Mouse (Mus musculus) heart, embryonic 13.5 days (tissue): ENCODE data around the gene Lrrfip2. TPM values are rescaled to one million over a fixed set of nuclear protein-coding genes. Genes with fewer than 3 reads are reported as not detected.
A peak's percentile ranks its signal among the peaks of the same experiment; 100 is the strongest.

Source experiments
- ATAC-seq: fragments of 200-750 bp; cut with Nextera tagmentation; 2 replicates; pipeline ENCODE4 v1.8.0; 2017; ENCODE audit warnings: moderate TSS enrichment; ENCODE audit not compliant: insufficient number of reproducible peaks, low FRiP score, low TSS enrichment; ENCODE audit errors: extremely low read depth
- H3K27ac ChIP-seq: fragments of 300-500 bp; sonication (generic); replicated peaks from 2 replicates; pipeline ENCODE4 v1.5.1; 2015; ENCODE audit warnings: moderate library complexity, mild to moderate bottlenecking, inconsistent platforms
- H3K27me3 ChIP-seq: fragments of 300-500 bp; sonication (generic); replicated peaks from 2 replicates; pipeline ENCODE4 v1.6.1; 2015; ENCODE audit warnings: mild to moderate bottlenecking, inconsistent platforms
- H3K36me3 ChIP-seq: fragments of 300-500 bp; sonication (generic); 2 replicates; pipeline ENCODE4 v1.6.1; 2015; ENCODE audit warnings: mild to moderate bottlenecking, inconsistent platforms
- H3K4me1 ChIP-seq: fragments of 300-500 bp; sonication (generic); 2 replicates; pipeline ENCODE4 v1.6.1; 2015; ENCODE audit warnings: inconsistent platforms
- H3K4me2 ChIP-seq: fragments of 300-500 bp; sonication (generic); 2 replicates; pipeline ENCODE4 v1.6.1; 2015; ENCODE audit warnings: inconsistent platforms, mild to moderate bottlenecking, moderate library complexity
- H3K4me3 ChIP-seq: fragments of 300-500 bp; sonication (generic); 2 replicates; pipeline ENCODE4 v1.5.1; 2015; ENCODE audit warnings: moderate library complexity, mild to moderate bottlenecking, inconsistent platforms
- H3K9ac ChIP-seq: fragments of 300-500 bp; sonication (generic); 2 replicates; pipeline ENCODE4 v1.6.1; 2015; ENCODE audit warnings: inconsistent platforms, mild to moderate bottlenecking, moderate library complexity
- H3K9me3 ChIP-seq: fragments of 300-500 bp; sonication (generic); 2 replicates; pipeline ENCODE4 v1.6.1; 2016; ENCODE audit warnings: inconsistent platforms
- WGBS: fragments of 180-500 bp; shearing (Covaris S2); methylation state at CpG from one replicate; pipeline ENCODE4 v1.1.7; 2015; ENCODE audit warnings: mixed read lengths; 5-methylcytosine and 5-hydroxymethylcytosine counted together
- polyA plus RNA-seq: library from polyadenylated mRNA; unstranded; fragments of >200 nt; fragmentation: Nextera tagmentation; extraction: Ambion mirVana; gene quantifications from 2 replicates; pipeline ENCODE4 v1.2.1, GENCODE M21; 2015

The Lrrfip2 gene
- polyA plus RNA-seq, 1 experiment from 2014 or later: 53.0 TPM

DNA sequence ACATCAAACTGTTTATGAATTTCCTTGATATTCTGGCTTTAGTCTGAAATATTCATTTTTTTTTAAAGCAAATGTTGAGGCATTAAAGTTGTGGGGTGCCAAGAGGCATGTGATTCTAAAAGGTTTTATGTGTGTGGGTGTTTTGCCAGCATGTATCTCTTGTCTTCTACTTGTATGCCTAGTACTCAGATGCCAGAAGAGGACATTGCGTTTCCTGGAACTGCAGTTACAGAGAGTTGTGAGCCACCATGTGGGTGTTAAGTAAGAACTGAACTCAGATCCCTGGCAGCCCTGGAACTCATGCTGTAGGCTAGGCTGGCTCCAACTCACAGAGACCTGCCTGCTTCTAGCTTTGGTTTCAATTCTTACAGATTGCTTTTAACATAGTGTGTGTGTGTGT is 42.2 kb downstream of the Lrrfip2 start:
- Histone ChIP-seq H3K4me3 (no peak overlapping the region), H3K4me2 (no peak overlapping the region), H3K9ac (no peak overlapping the region), H3K4me1 (peaks cover 19% of the 10 kb centered on the region), H3K27ac (no peak overlapping the region), H3K36me3 (peaks cover 28% of the 10 kb centered on the region), H3K27me3 (no peaks in the 10 kb centered on the region), H3K9me3 (no peaks in the 10 kb centered on the region)
- no peak for ATAC-seq
- 84% methylated on average over 1 of the region's 1 CpGs for WGBS

- Histone ChIP-seq H3K27ac (no peak overlapping the region), H3K36me3 (peaks cover 28% of the 10 kb centered on the region), H3K4me2 (no peak overlapping the region), H3K9me3 (no peaks in the 10 kb centered on the region), H3K27me3 (no peaks in the 10 kb centered on the region), H3K4me1 (peaks cover 13% of the 10 kb centered on the region), H3K4me3 (no peak overlapping the region), H3K9ac (no peak overlapping the region)
- ATAC-seq: no peak
- WGBS: 83% methylated on average over 14 of the region's 14 CpGs
Measured at GRCm38 (mm10) chr9:111161213-111161612, 43.8 kb downstream of the Lrrfip2 start.

GRCm38 (mm10) chr9:111166612-111167011 is 49.2 kb downstream of the Lrrfip2 start:
- Histone ChIP-seq H3K9me3 (no peaks in the 10 kb centered on the region), H3K36me3 (peaks cover 19% of the 10 kb centered on the region), H3K4me3 (no peak overlapping the region), H3K4me2 (no peak overlapping the region), H3K9ac (no peak overlapping the region), H3K27me3 (no peaks in the 10 kb centered on the region), H3K27ac (peak overlapping the region; percentile 41), H3K4me1 (peaks cover 14% of the 10 kb centered on the region)
- no peak for ATAC-seq
- WGBS: 38% methylated on average over 4 of the region's 4 CpGs

DNA sequence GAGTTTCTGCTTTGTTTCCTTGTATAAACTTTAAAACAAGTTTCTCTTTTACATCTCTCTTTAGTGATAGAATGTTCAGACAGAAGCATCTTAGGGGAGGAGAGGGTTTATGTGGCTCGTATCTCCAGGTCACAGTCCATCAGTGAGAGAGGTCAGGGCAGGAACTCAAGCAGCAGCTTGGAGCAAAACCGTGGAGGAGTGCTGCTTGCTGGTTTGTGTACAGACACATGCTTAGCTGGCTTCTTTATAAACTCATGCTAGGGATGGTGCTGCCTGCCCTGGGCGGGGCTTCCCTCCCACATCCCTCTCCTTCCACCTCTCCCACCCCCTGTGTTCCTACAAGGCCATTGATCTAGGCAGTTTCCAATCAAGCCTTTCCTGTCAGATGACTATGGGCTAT is 53.0 kb downstream of the Lrrfip2 start:
- Histone ChIP-seq H3K27ac (no peak overlapping the region), H3K4me2 (no peak overlapping the region), H3K4me3 (no peak overlapping the region), H3K36me3 (peaks cover 8% of the 10 kb centered on the region), H3K9ac (no peak overlapping the region), H3K27me3 (no peaks in the 10 kb centered on the region), H3K4me1 (peaks cover 22% of the 10 kb centered on the region), H3K9me3 (no peaks in the 10 kb centered on the region)
- ATAC-seq: no peak
- 39% methylated on average over 3 of the region's 3 CpGs for WGBS

GRCm38 (mm10) chr9:111174071-111174470 is 56.7 kb downstream of the Lrrfip2 start:
- WGBS: 62% methylated on average over 5 of the region's 5 CpGs
- H3K4me2 ChIP-seq: no peak overlapping the region
- ATAC-seq: no peak
- no peak overlapping the region for H3K27ac ChIP-seq
- H3K36me3 ChIP-seq: peaks cover 16% of the 10 kb centered on the region
- H3K4me1 ChIP-seq: peaks cover 13% of the 10 kb centered on the region
- H3K27me3 ChIP-seq: no peaks in the 10 kb centered on the region
- no peak overlapping the region for H3K4me3 ChIP-seq
- H3K9me3 ChIP-seq: no peaks in the 10 kb centered on the region
- no peak overlapping the region for H3K9ac ChIP-seq

GRCm38 (mm10) chr9:111178971-111179370 is 61.6 kb downstream of the Lrrfip2 start:
- Histone ChIP-seq H3K9ac (no peak overlapping the region), H3K4me1 (peaks cover 20% of the 10 kb centered on the region), H3K4me3 (no peak overlapping the region), H3K27me3 (no peaks in the 10 kb centered on the region), H3K36me3 (peaks cover 28% of the 10 kb centered on the region), H3K4me2 (no peak overlapping the region), H3K27ac (no peak overlapping the region), H3K9me3 (no peaks in the 10 kb centered on the region)
- ATAC-seq: no peak
- WGBS: 80% methylated on average over 5 of the region's 5 CpGs

DNA sequence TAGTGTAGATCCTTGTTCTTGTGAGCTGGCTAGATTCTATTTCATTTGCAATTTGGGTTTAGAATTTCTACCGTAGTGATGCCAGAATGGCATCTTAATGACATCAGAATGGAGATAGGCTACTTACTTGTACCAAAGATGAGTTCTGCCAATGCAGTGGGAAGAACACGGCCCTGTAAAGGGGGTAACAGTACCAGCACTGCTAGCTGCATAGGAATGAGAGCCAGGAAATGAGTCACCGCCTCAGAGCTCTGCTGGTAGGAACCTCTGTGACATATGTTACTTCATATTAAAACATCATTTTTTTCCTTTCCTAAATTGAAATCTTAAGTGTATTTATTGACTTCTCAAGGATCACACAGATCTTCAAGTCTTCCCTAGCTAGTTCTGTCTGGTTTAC is 64.8 kb downstream of the Lrrfip2 start:
- Histone ChIP-seq H3K27me3 (no peaks in the 10 kb centered on the region), H3K9ac (no peak overlapping the region), H3K36me3 (peaks cover 19% of the 10 kb centered on the region), H3K4me3 (no peak overlapping the region), H3K4me1 (peaks cover 17% of the 10 kb centered on the region), H3K9me3 (no peaks in the 10 kb centered on the region), H3K4me2 (no peak overlapping the region), H3K27ac (no peak overlapping the region)
- ATAC-seq: no peak
- WGBS: 69% methylated on average over 3 of the region's 3 CpGs

- Histone ChIP-seq H3K9ac (no peak overlapping the region), H3K27me3 (no peaks in the 10 kb centered on the region), H3K4me1 (peaks cover 15% of the 10 kb centered on the region), H3K27ac (no peak overlapping the region), H3K4me2 (no peak overlapping the region), H3K36me3 (peaks cover 28% of the 10 kb centered on the region), H3K9me3 (no peaks in the 10 kb centered on the region), H3K4me3 (no peak overlapping the region)
- 84% methylated on average over 4 of the region's 4 CpGs for WGBS
- no peak for ATAC-seq
Measured at GRCm38 (mm10) chr9:111184929-111185328, 67.5 kb downstream of the Lrrfip2 start.

- H3K4me3 ChIP-seq: no peak overlapping the region
- no peaks in the 10 kb centered on the region for H3K27me3 ChIP-seq
- H3K36me3 ChIP-seq: peaks cover 38% of the 10 kb centered on the region
- no peak overlapping the region for H3K9ac ChIP-seq
- H3K4me1 ChIP-seq: peaks cover 15% of the 10 kb centered on the region
- no peak for ATAC-seq
- H3K4me2 ChIP-seq: no peak overlapping the region
- H3K9me3 ChIP-seq: no peaks in the 10 kb centered on the region
- WGBS: 89% methylated on average over 6 of the region's 6 CpGs
- H3K27ac ChIP-seq: no peak overlapping the region
Measured at GRCm38 (mm10) chr9:111186861-111187260, 69.5 kb downstream of the Lrrfip2 start.

GRCm38 (mm10) chr9:111188731-111189130 is 71.3 kb downstream of the Lrrfip2 start:
- Histone ChIP-seq H3K9ac (no peak overlapping the region), H3K4me3 (no peak overlapping the region), H3K9me3 (no peaks in the 10 kb centered on the region), H3K36me3 (peaks cover 53% of the 10 kb centered on the region), H3K4me2 (no peak overlapping the region), H3K4me1 (peaks cover under 1% of the 10 kb centered on the region), H3K27ac (no peak overlapping the region), H3K27me3 (no peaks in the 10 kb centered on the region)
- ATAC-seq: no peak
- WGBS: 65% methylated on average over 7 of the region's 7 CpGs

GRCm38 (mm10) chr9:111193211-111193610 is 75.8 kb downstream of the Lrrfip2 start:
- WGBS: 83% methylated on average over 2 of the region's 2 CpGs
- Histone ChIP-seq H3K36me3 (peaks cover 71% of the 10 kb centered on the region), H3K27me3 (no peaks in the 10 kb centered on the region), H3K9me3 (no peaks in the 10 kb centered on the region), H3K4me3 (no peak overlapping the region), H3K27ac (no peak overlapping the region), H3K9ac (no peak overlapping the region), H3K4me2 (no peak overlapping the region), H3K4me1 (peaks cover 5% of the 10 kb centered on the region)
- ATAC-seq: no peak

- H3K9ac ChIP-seq: no peak overlapping the region
- no peak for ATAC-seq
- no peak overlapping the region for H3K4me3 ChIP-seq
- H3K4me2 ChIP-seq: no peak overlapping the region
- peaks cover 7% of the 10 kb centered on the region for H3K4me1 ChIP-seq
- no peaks in the 10 kb centered on the region for H3K27me3 ChIP-seq
- H3K9me3 ChIP-seq: no peaks in the 10 kb centered on the region
- H3K27ac ChIP-seq: no peak overlapping the region
- peaks cover 65% of the 10 kb centered on the region for H3K36me3 ChIP-seq
- 87% methylated on average over 3 of the region's 3 CpGs for WGBS
Measured at GRCm38 (mm10) chr9:111197116-111197515, 79.7 kb downstream of the Lrrfip2 start.
